1 mouse cellular context compared by ENCODE assay signal in genomic region chr12:21286243-21286622, GRCm38 (mm10).
TF ChIP-seq lines count a peak whose summit lies in the region.

Itgb1bp1 (minus strand) TSS chr12:21286284.

TF ChIP-seq in CH12.LX, 34 proteins besides CTCF, POLR2A, EP300 and RAD21 (continued from another document):
- TF ChIP-seq CHD1 (IDR thresholded peaks at IDR 0.05; ENCODE audit: low read depth, low read length) (no peak; the same call in 1 of the 2 replicates), ELF1 (IDR thresholded peaks at IDR 0.05; ENCODE audit: low read depth, low read length) (peak; percentile 93), MAZ (IDR thresholded peaks at IDR 0.05; ENCODE audit: low read depth, low read length) (peak; percentile 34; the same call in 1 of the 2 replicates), KAT2A (IDR thresholded peaks at IDR 0.05; ENCODE audit: insufficient replicate concordance, low read length) (peak; percentile 80; the same call in 1 of the 2 replicates), POLR2AphosphoS2 (IDR thresholded peaks at IDR 0.05; ENCODE audit: low read depth, low read length) (peak; percentile 51; the same call in 1 of the 2 replicates), MAX (IDR thresholded peaks at IDR 0.05; ENCODE audit: low read length) (no peak; the same call in 1 of the 2 replicates), SMC3 (IDR thresholded peaks at IDR 0.05; ENCODE audit: low read depth, low read length) (no peak), ZC3H11A (IDR thresholded peaks at IDR 0.05; ENCODE audit: low read depth, low read length) (no peak), USF1 (IDR thresholded peaks at IDR 0.05; ENCODE audit: low read depth, low read length) (no peak), GABPA (IDR thresholded peaks at IDR 0.05; ENCODE audit: insufficient replicate concordance, low read depth, low read length) (no peak), RCOR1 (conservative IDR thresholded peaks at IDR 0.05; ENCODE audit: low read depth, low read length) (0 out of 2 replicates have a peak, but pooled peaks have one; percentile 34), E2F4 (IDR thresholded peaks at IDR 0.05; ENCODE audit: insufficient replicate concordance, low read depth, low read length) (no peak), TCF12 (IDR thresholded peaks at IDR 0.05; ENCODE audit: low read depth, low read length) (peak; percentile 66), USF2 (conservative IDR thresholded peaks at IDR 0.05; ENCODE audit: low read depth, low read length) (no peak), MXI1 (IDR thresholded peaks at IDR 0.05; ENCODE audit: low read depth, low read length) (no peak), ETS1 (conservative IDR thresholded peaks at IDR 0.05; ENCODE audit: low read depth, low read length) (peak; percentile 12; the same call in 1 of the 2 replicates), JUND (conservative IDR thresholded peaks at IDR 0.05; ENCODE audit: low read depth, low read length) (no peak), PAX5 (IDR thresholded peaks at IDR 0.05; ENCODE audit: low read length) (no peak), HCFC1 (IDR thresholded peaks at IDR 0.05; ENCODE audit: low read depth, low read length) (peak; percentile 89)
